ENCODE assay signal across 13 mouse cellular contexts in the genomic region with DNA sequence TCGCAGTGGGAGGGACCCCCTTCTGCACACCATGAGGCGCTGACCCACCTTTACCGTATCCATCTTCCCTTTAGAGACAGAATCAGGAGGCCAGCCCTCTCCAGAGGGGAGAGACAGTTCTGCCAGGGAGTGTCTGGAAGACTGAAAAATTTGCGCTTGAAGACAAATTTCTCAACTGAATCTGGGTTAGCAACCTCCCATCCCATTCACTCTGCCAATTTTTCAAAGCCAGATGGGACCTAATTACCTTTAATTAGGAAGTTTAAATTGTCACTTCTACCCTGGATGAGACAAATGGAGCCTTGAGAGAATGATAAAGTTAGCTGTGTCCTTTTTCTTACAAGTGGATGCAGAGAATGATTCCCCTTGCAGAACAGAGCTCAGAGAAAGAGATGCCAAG.
"Had no signal": no experiment of that assay in that cellular context is flagged by ENCODE, and none has a peak within 500 bp of the region (broad histone marks: within the 10 kb centered on the region; RNA-seq: fewer than 3 reads in every experiment).

No protein-coding gene starts in this region.

- H3K4me3 ChIP-seq: limb, embryonic 13.5 days; midbrain, embryonic 13.5 days; neural tube, embryonic 13.5 days; stomach, embryonic 15.5 days had no signal

- H3K36me3 ChIP-seq: limb, embryonic 13.5 days; midbrain, embryonic 13.5 days; neural tube, embryonic 13.5 days; stomach, embryonic 15.5 days had no signal

- DNase-seq: kidney, adult 18-20 months; kidney, adult 9 months; kidney, postnatal 14 days; kidney, postnatal 4 days; left cerebral cortex, postnatal 4 days; liver; liver, postnatal 0 days; lung, embryonic 14.5 days had no signal

- H3K9ac ChIP-seq: limb, embryonic 13.5 days; liver, embryonic 14.5 days; liver, postnatal 0 days; lung, embryonic 14.5 days; midbrain, embryonic 13.5 days; neural tube, embryonic 13.5 days; stomach, embryonic 15.5 days had no signal

- H3K4me1 ChIP-seq: stomach, embryonic 15.5 days had no signal

- H3K27ac ChIP-seq: limb, embryonic 13.5 days; liver, embryonic 14.5 days; midbrain, embryonic 13.5 days; stomach, embryonic 15.5 days had no signal

- H3K27me3 ChIP-seq: limb, embryonic 13.5 days; midbrain, embryonic 13.5 days; neural tube, embryonic 13.5 days; stomach, embryonic 15.5 days had no signal
